Mouse (Mus musculus): Measurements from ENCODE around the gene Zfp260. TPM values are rescaled to one million over a fixed set of nuclear protein-coding genes. Genes with fewer than 3 reads are reported as not detected.

Zfp260 gene
- polyA plus RNA-seq (2016; fragmentation: Nextera tagmentation; extraction: Ambion mirVana) = 93.1 and 122 TPM in 2 replicates

DNA sequence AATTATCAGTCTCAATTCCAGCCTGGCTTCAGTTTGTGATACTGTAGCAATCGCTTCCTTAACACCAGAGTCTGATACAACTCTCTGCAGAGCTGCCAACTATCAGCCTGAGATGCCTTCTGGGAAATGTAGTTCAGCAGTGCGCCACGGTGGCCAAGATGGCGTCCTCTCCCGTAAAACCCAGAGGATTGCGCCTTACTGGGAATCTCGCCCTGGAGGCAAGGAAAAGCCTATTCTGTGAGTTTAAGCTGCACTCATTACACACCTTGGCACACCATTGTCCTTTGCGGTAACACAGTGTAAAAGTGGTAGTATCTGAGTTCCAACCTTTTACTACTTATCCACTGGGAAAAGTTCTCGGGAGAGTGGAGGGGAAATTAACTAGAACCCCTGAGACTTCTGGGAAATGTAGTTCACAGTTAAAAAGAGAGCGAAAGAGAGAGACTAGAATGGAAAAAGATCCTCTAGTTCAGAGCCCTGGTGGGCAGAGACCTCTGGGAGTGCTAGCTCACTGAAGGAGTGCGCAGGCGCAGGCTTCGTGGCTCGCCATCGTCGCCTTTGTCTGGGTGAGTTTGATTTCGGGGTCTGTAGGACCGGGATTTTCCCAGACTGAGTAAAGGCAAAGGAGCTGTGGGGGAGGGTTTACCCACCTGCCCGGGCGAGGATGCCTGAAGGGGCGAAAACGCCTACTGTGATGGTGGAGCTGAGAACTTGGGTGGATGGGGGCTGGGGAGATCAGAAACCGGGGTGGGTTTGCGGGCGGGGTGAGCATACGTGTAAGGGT is at the start of gene Zfp260:
Gene Zfp260, plus strand, starts transcription at position 132 of the 784 bp plus-strand sequence.
- H3K27me3 ChIP-seq (ENCODE audit: insufficient read depth, poor library complexity, severe bottlenecking) = no peaks in the 10 kb centered on the region
- H3K4me1 ChIP-seq (replicated peaks) = peaks cover 22% of the 10 kb centered on the region
- 0 out of 2 replicates have a peak, but pooled peaks cover 6% of the 10 kb centered on the region for H3K9me3 ChIP-seq
- DNase-seq (ENCODE audit: low spot score) = peak; percentile 95
- H3K36me3 ChIP-seq = peaks cover 29% of the 10 kb centered on the region
- H3K4me3 ChIP-seq = peak within 1 kb of the TSS; percentile 75
- under 1% methylated on average over 26 of the region's 26 CpGs for WGBS
- peak within 1 kb of the TSS; percentile 98 for H3K27ac ChIP-seq

DNA sequence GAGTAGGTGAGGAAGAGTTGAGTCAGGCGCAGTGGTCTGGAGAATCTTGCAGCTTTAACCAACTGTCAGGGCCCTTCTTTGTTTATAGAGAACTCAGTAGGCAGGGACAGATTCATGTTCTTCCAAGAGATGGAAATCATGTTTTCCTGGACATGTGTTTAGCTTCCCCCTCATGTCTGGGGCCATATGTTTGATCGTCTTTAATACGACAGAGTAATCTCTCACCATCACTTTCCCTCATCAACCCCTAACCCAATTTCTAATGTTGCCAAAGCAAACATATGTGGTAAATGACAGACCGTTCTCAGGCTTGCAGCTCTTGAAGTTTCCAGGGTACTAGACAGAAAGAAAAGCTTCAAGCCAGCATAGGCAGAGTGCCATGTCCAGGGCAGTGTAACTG is 46.5 kb upstream of the Zfp260 start:
- Histone ChIP-seq H3K27me3 (ENCODE audit: insufficient read depth, poor library complexity, severe bottlenecking) (no peaks in the 10 kb centered on the region), H3K4me3 (no peak overlapping the region), H3K4me1 (replicated peaks) (peaks cover 16% of the 10 kb centered on the region), H3K27ac (no peak overlapping the region), H3K36me3 (peaks cover 10% of the 10 kb centered on the region), H3K9me3 (no peaks in the 10 kb centered on the region)
- DNase-seq (ENCODE audit: low spot score) = no peak
- 96% methylated on average over 4 of the region's 4 CpGs for WGBS

GRCm38 (mm10) chr7:30050882-30051548 is 43.6 kb upstream of the Zfp260 start, which contains the start of gene Zfp14:
Zfp14 (minus strand) TSS chr7:30051380.
- H3K4me3 ChIP-seq = peak within 1 kb of the TSS; percentile 82
- peaks cover 21% of the 10 kb centered on the region for H3K36me3 ChIP-seq
- DNase-seq (ENCODE audit: low spot score) = peak; percentile 90
- H3K9me3 ChIP-seq = no peaks in the 10 kb centered on the region
- H3K27me3 ChIP-seq (ENCODE audit: insufficient read depth, poor library complexity, severe bottlenecking) = no peaks in the 10 kb centered on the region
- peak within 1 kb of the TSS; percentile 90 for H3K27ac ChIP-seq
- WGBS = under 1% methylated on average over 40 of the region's 40 CpGs
- peaks cover 16% of the 10 kb centered on the region for H3K4me1 ChIP-seq (replicated peaks)

DNA sequence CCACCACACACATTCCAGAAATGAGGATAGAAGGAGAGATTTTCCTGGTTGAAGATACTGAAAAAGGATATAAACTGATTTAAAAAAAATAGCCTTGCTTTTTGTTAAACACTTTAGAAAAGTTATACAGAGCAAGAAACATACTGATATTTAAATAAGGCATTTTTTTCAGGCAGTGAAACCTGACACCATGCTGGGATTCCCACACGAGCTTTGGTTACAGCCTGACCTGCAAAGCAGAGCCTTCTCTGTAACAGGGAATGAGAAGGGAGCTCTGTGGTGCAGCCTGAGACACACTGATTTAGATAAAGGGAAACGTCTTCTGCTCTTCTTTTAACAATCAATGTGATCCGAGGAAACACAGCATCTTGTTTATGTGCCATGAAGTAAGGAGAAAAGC is 41.0 kb upstream of the Zfp260 start:
- Histone ChIP-seq H3K36me3 (peaks cover 45% of the 10 kb centered on the region), H3K9me3 (no peaks in the 10 kb centered on the region), H3K4me3 (no peak overlapping the region), H3K27ac (no peak overlapping the region), H3K27me3 (ENCODE audit: insufficient read depth, poor library complexity, severe bottlenecking) (no peaks in the 10 kb centered on the region), H3K4me1 (replicated peaks) (peaks cover 16% of the 10 kb centered on the region)
- no peak for DNase-seq (ENCODE audit: low spot score)
- WGBS = 9% methylated on average over 3 of the region's 3 CpGs

DNA sequence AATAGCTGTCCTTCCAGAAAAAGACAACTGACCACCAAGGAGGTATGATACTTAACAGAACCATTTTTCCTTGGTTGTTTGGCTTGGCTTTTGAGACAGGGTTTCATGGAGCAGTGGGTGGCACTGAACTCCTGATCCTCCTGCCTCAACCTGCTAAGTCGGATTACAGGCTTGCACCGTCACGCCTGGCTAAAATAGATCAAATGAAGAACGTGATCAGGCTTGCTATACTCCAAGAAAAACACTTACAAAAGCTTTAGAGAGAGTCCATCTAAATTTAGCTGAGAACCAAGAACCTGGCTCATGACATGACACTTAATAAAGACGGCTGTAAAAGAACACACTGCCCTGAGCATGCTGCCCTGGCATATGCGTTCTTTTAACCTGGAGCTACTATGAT is 34.2 kb upstream of the Zfp260 start:
- H3K36me3 ChIP-seq = peaks cover 93% of the 10 kb centered on the region
- no peak overlapping the region for H3K27ac ChIP-seq
- no peaks in the 10 kb centered on the region for H3K27me3 ChIP-seq (ENCODE audit: insufficient read depth, poor library complexity, severe bottlenecking)
- H3K4me3 ChIP-seq = no peak overlapping the region
- no peak for DNase-seq (ENCODE audit: low spot score)
- no peaks in the 10 kb centered on the region for H3K9me3 ChIP-seq
- 93% methylated on average over 6 of the region's 6 CpGs for WGBS
- H3K4me1 ChIP-seq (replicated peaks) = no peaks in the 10 kb centered on the region

GRCm38 (mm10) chr7:30062478-30062877 is 32.1 kb upstream of the Zfp260 start:
- no peaks in the 10 kb centered on the region for H3K27me3 ChIP-seq (ENCODE audit: insufficient read depth, poor library complexity, severe bottlenecking)
- WGBS = 80% methylated on average over 5 of the region's 5 CpGs
- no peaks in the 10 kb centered on the region for H3K9me3 ChIP-seq
- no peak overlapping the region for H3K27ac ChIP-seq
- H3K4me1 ChIP-seq (replicated peaks) = no peaks in the 10 kb centered on the region
- H3K36me3 ChIP-seq = peaks cover 86% of the 10 kb centered on the region
- peak; percentile 21 for DNase-seq (ENCODE audit: low spot score)
- H3K4me3 ChIP-seq = no peak overlapping the region

DNA sequence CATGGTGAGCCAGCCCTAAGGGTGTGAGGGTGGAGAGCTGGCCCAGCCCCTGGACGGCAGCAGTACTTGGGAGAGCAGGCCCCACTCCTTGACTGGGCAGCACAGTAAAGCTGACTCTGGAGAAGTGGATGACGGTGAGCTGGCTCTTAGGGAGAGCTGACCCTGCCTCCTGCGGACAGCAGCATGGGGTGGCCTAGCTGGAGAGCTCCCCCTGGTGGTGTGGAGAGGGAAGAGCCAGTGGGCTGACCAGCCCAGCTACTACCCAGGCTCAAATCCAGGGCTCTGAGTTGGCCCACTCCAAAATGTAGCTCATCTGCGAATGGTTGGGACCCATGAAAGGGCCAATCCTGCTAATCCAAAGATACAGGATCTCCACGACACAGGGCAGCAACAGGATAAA is 30.0 kb upstream of the Zfp260 start:
- Histone ChIP-seq H3K4me1 (replicated peaks) (no peaks in the 10 kb centered on the region), H3K4me3 (no peak overlapping the region), H3K36me3 (peaks cover 88% of the 10 kb centered on the region), H3K9me3 (no peaks in the 10 kb centered on the region), H3K27me3 (ENCODE audit: insufficient read depth, poor library complexity, severe bottlenecking) (no peaks in the 10 kb centered on the region), H3K27ac (no peak overlapping the region)
- WGBS = 82% methylated on average over 5 of the region's 5 CpGs
- DNase-seq (ENCODE audit: low spot score) = no peak

GRCm38 (mm10) chr7:30072146-30073028 is 22.2 kb upstream of the Zfp260 start, which contains the start of gene Zfp82:
Zfp82 (minus strand) TSS chr7:30072900.
- Histone ChIP-seq H3K27ac (peak within 1 kb of the TSS; percentile 92), H3K27me3 (ENCODE audit: insufficient read depth, poor library complexity, severe bottlenecking) (no peaks in the 10 kb centered on the region), H3K4me3 (peak within 1 kb of the TSS; percentile 83), H3K4me1 (replicated peaks) (peaks cover 14% of the 10 kb centered on the region), H3K36me3 (peaks cover 58% of the 10 kb centered on the region), H3K9me3 (no peaks in the 10 kb centered on the region)
- DNase-seq (ENCODE audit: low spot score) = peak; percentile 91
- under 1% methylated on average over 50 of the region's 50 CpGs for WGBS

GRCm38 (mm10) chr7:30086524-30086923 is 8.1 kb upstream of the Zfp260 start:
- Histone ChIP-seq H3K27me3 (ENCODE audit: insufficient read depth, poor library complexity, severe bottlenecking) (no peaks in the 10 kb centered on the region), H3K36me3 (peaks cover 59% of the 10 kb centered on the region)
- 93% methylated on average over 9 of the region's 9 CpGs for WGBS

GRCm38 (mm10) chr7:30089405-30089804 is 5.2 kb upstream of the Zfp260 start:
- Histone ChIP-seq H3K36me3 (peaks cover 30% of the 10 kb centered on the region), H3K4me3 (peak overlapping the region; percentile 66), H3K27me3 (ENCODE audit: insufficient read depth, poor library complexity, severe bottlenecking) (no peaks in the 10 kb centered on the region), H3K9me3 (peaks cover 9% of the 10 kb centered on the region; the same call in 1 of the 2 replicates), H3K27ac (peak overlapping the region; percentile 89), H3K4me1 (replicated peaks) (peaks cover 33% of the 10 kb centered on the region)
- no peak for DNase-seq (ENCODE audit: low spot score)
- WGBS = 21% methylated on average over 6 of the region's 6 CpGs

More at GRCm38 (mm10) chr7:30086524-30086923, 8.1 kb upstream of the Zfp260 start:
- DNase-seq (ENCODE audit: low spot score) = no peak
- H3K4me3 ChIP-seq = no peak overlapping the region
- H3K4me1 ChIP-seq (replicated peaks) = peaks cover 27% of the 10 kb centered on the region
- peaks cover 9% of the 10 kb centered on the region; the same call in 1 of the 2 replicates for H3K9me3 ChIP-seq
- no peak overlapping the region for H3K27ac ChIP-seq

- Histone ChIP-seq H3K27ac (peak within 1 kb of the TSS; percentile 89), H3K4me1 (replicated peaks) (peaks cover 34% of the 10 kb centered on the region), H3K36me3 (peaks cover 21% of the 10 kb centered on the region), H3K4me3 (peak within 1 kb of the TSS; percentile 66), H3K9me3 (peaks cover 5% of the 10 kb centered on the region; the same call in 1 of the 2 replicates), H3K27me3 (ENCODE audit: insufficient read depth, poor library complexity, severe bottlenecking) (no peaks in the 10 kb centered on the region)
- peak; percentile 98 for DNase-seq (ENCODE audit: low spot score)
- WGBS = under 1% methylated on average over 40 of the region's 40 CpGs
These were observed 4.2 kb upstream of the Zfp260 start, which contains the start of the genes Gm26920 and Zfp566 for GRCm38 (mm10) chr7:30090092-30090969. Gm26920 (minus strand) TSS chr7:30090410. Zfp566 (minus strand) TSS chr7:30090527.
